Mouse (Mus musculus) heart, embryonic 16.5 days (tissue): ENCODE data around the gene Vgll4. TPM values are rescaled to one million over a fixed set of nuclear protein-coding genes. Genes with fewer than 3 reads are reported as not detected.
A peak's percentile ranks its signal among the peaks of the same experiment; 100 is the strongest.

Experiments
- ATAC-seq: fragments of 200-750 bp; cut with Nextera tagmentation; replicated peaks from 2 replicates; pipeline ENCODE4 v1.8.0; 2017; ENCODE audit warnings: moderate number of reproducible peaks; ENCODE audit not compliant: insufficient read depth, low FRiP score; ENCODE audit errors: extremely low read depth
- H3K27ac ChIP-seq: fragments of 300-500 bp; sonication (generic); 2 replicates; pipeline ENCODE4 v1.5.1; 2014; ENCODE audit warnings: mild to moderate bottlenecking, low read length, control low read depth, moderate library complexity
- H3K27me3 ChIP-seq: fragments of 300-500 bp; sonication (generic); 2 replicates; pipeline ENCODE4 v1.6.1; 2014; ENCODE audit warnings: low read length, mixed read lengths; ENCODE audit not compliant: control insufficient read depth, insufficient read depth
- H3K36me3 ChIP-seq: fragments of 300-500 bp; sonication (generic); 2 replicates; pipeline ENCODE4 v1.6.1; 2014; ENCODE audit not compliant: control insufficient read depth, insufficient read depth
- H3K4me1 ChIP-seq: fragments of 300-500 bp; sonication (generic); 2 replicates; pipeline ENCODE4 v1.6.1; 2014; ENCODE audit warnings: low read length, mixed read lengths; ENCODE audit not compliant: control insufficient read depth, insufficient read depth
- H3K4me2 ChIP-seq: fragments of 300-500 bp; sonication (generic); 2 replicates; pipeline ENCODE4 v1.6.1; 2014; ENCODE audit warnings: low read depth, mild to moderate bottlenecking, control low read depth, low read length
- H3K4me3 ChIP-seq: fragments of 300-500 bp; sonication (generic); 2 replicates; pipeline ENCODE4 v1.5.1; 2014; ENCODE audit warnings: mild to moderate bottlenecking, control low read depth, low read length
- H3K9ac ChIP-seq: fragments of 300-500 bp; sonication (generic); 2 replicates; pipeline ENCODE4 v1.6.1; 2014; ENCODE audit warnings: low read length, control low read depth
- H3K9me3 ChIP-seq: fragments of 300-500 bp; sonication (generic); replicated peaks from 2 replicates; pipeline ENCODE4 v1.6.1; 2016; ENCODE audit warnings: low read length; ENCODE audit not compliant: control insufficient read depth
- WGBS: fragments of 180-500 bp; shearing (Covaris S2); extraction: QIAGEN DNeasy Blood & Tissue Kit; methylation state at CpG from one replicate; pipeline ENCODE4 v1.1.7; 2014; 5-methylcytosine and 5-hydroxymethylcytosine counted together
- polyA plus RNA-seq: library from polyadenylated mRNA; unstranded; fragments of >200 nt; fragmentation: Nextera tagmentation; extraction: Ambion mirVana; gene quantifications from 2 replicates; pipeline ENCODE4 v1.2.1, GENCODE M21; 2015

Vgll4 gene
- polyA plus RNA-seq, result 65.3 and 68.0 TPM in 2 replicates

GRCm38 (mm10) chr6:114969213-114970120, at the start of gene Vgll4:
TSS of gene Vgll4 (minus strand) at chr6:114969994.
- Histone ChIP-seq H3K9ac (peak within 1 kb of the TSS; percentile 82), H3K4me3 (peak within 1 kb of the TSS; percentile 83), H3K9me3 (peaks cover 3% of the 10 kb centered on the region; the same call in 1 of the 2 replicates), H3K27me3 (peaks cover 10% of the 10 kb centered on the region), H3K4me2 (peak within 1 kb of the TSS; percentile 100), H3K27ac (no peak within 1 kb of the TSS; the same call in 1 of the 2 replicates), H3K36me3 (no peaks in the 10 kb centered on the region), H3K4me1 (peaks cover 10% of the 10 kb centered on the region)
- peak; percentile 28; the same call in 1 of the 2 replicates for ATAC-seq
- under 1% methylated on average over 79 of the region's 79 CpGs for WGBS

DNA sequence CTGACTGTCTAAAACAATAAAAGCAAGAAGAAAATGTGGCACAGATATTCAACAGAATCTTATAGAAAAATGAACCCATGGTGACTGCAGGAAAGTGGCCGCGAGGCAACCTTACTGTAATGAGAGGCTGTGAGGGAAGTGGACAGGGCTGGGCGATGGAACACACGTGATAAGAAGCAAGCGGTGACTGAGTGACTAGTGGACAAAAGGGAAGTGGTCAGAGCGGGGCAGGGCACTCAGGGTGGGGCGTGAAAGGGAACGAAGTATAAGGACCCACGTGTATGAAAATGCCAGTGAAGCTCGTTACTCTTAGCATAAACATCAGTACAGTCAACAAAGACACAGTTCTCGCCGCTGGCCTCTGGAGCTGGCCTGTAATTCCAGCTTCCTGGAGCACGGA, 45.7 kb upstream of the Vgll4 start:
- no peak overlapping the region for H3K4me2 ChIP-seq
- H3K4me3 ChIP-seq, result no peak overlapping the region
- H3K27me3 ChIP-seq, result no peaks in the 10 kb centered on the region
- peaks cover 8% of the 10 kb centered on the region; the same call in 1 of the 2 replicates for H3K36me3 ChIP-seq
- H3K9ac ChIP-seq, result no peak overlapping the region
- no peak overlapping the region for H3K27ac ChIP-seq
- H3K9me3 ChIP-seq, result no peaks in the 10 kb centered on the region
- H3K4me1 ChIP-seq, result no peaks in the 10 kb centered on the region
- WGBS, result 82% methylated on average over 13 of the region's 13 CpGs
- ATAC-seq, result no peak

GRCm38 (mm10) chr6:115013574-115013973, 43.8 kb upstream of the Vgll4 start:
- H3K27ac ChIP-seq, result no peak overlapping the region
- no peak for ATAC-seq
- H3K36me3 ChIP-seq, result peaks cover 5% of the 10 kb centered on the region; the same call in 1 of the 2 replicates
- H3K4me2 ChIP-seq, result no peak overlapping the region
- no peak overlapping the region for H3K9ac ChIP-seq
- H3K9me3 ChIP-seq, result no peaks in the 10 kb centered on the region
- WGBS, result 83% methylated on average over 4 of the region's 4 CpGs
- H3K27me3 ChIP-seq, result no peaks in the 10 kb centered on the region
- no peaks in the 10 kb centered on the region for H3K4me1 ChIP-seq
- no peak overlapping the region for H3K4me3 ChIP-seq

DNA sequence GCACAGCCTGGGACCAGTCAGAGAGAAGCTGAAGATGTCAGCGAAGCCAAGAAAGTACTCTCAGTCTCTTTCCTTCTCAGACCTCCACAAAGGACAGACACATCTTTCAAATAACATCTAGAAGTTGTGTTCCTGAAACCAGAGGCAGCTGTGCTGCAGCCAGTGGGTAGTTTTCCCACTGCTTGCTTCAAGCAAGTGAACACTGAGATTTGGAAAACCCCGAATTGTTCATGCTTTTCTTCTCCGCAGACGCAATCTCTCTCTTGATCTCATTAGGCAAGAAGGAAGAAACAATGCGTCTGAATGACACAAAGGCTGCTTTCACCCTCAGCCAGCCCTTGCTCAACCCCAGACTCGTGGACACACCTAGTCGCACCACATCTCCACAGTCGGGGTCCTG, 42.0 kb upstream of the Vgll4 start:
- no peak overlapping the region for H3K4me2 ChIP-seq
- WGBS, result 85% methylated on average over 8 of the region's 8 CpGs
- H3K27me3 ChIP-seq, result no peaks in the 10 kb centered on the region
- no peak for ATAC-seq
- H3K9me3 ChIP-seq, result no peaks in the 10 kb centered on the region
- peaks cover 8% of the 10 kb centered on the region; the same call in 1 of the 2 replicates for H3K4me1 ChIP-seq
- H3K36me3 ChIP-seq, result peaks cover 5% of the 10 kb centered on the region; the same call in 1 of the 2 replicates
- no peak overlapping the region for H3K4me3 ChIP-seq
- no peak overlapping the region for H3K9ac ChIP-seq
- no peak overlapping the region for H3K27ac ChIP-seq

GRCm38 (mm10) chr6:115010815-115011214, 41.0 kb upstream of the Vgll4 start:
- peaks cover 5% of the 10 kb centered on the region; the same call in 1 of the 2 replicates for H3K36me3 ChIP-seq

GRCm38 (mm10) chr6:115010304-115010703, 40.5 kb upstream of the Vgll4 start:
- no peaks in the 10 kb centered on the region for H3K27me3 ChIP-seq
- H3K9me3 ChIP-seq, result no peaks in the 10 kb centered on the region
- H3K27ac ChIP-seq, result no peak overlapping the region
- ATAC-seq, result no peak
- H3K9ac ChIP-seq, result no peak overlapping the region
- H3K4me2 ChIP-seq, result no peak overlapping the region
- peaks cover 5% of the 10 kb centered on the region; the same call in 1 of the 2 replicates for H3K36me3 ChIP-seq
- WGBS, result 85% methylated on average over 9 of the region's 9 CpGs
- no peak overlapping the region for H3K4me3 ChIP-seq
- peaks cover 9% of the 10 kb centered on the region; the same call in 1 of the 2 replicates for H3K4me1 ChIP-seq

More at GRCm38 (mm10) chr6:115010815-115011214, 41.0 kb upstream of the Vgll4 start:
- Histone ChIP-seq H3K27me3 (no peaks in the 10 kb centered on the region), H3K4me3 (no peak overlapping the region), H3K9me3 (no peaks in the 10 kb centered on the region), H3K4me1 (peaks cover 9% of the 10 kb centered on the region; the same call in 1 of the 2 replicates), H3K9ac (no peak overlapping the region), H3K27ac (no peak overlapping the region), H3K4me2 (no peak overlapping the region)
- ATAC-seq, result no peak
- 78% methylated on average over 9 of the region's 9 CpGs for WGBS

DNA sequence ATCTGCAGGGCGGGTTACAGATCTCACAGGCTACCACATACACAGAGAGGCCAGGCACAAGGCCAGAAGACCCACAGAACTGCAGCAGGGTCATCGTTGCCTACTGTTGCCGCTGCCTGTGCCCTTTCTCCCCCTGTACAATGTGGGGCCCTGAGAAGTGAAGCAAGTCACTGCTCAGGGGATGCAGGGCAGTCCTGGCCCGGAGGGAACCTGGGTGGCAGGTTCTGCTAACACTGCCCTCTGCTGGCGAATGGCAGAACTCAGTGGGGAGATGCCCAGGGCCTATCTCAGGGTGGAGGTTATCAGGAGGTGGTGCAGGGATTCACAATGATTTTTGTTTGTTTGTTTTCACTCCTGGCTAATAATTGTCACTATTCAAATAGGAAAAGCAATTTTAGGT, 37.9 kb upstream of the Vgll4 start:
- ATAC-seq, result peak; percentile 63; the same call in 1 of the 2 replicates
- Histone ChIP-seq H3K27ac (no peak overlapping the region), H3K4me3 (no peak overlapping the region), H3K9ac (no peak overlapping the region), H3K9me3 (no peaks in the 10 kb centered on the region), H3K27me3 (no peaks in the 10 kb centered on the region), H3K36me3 (peaks cover 10% of the 10 kb centered on the region; the same call in 1 of the 2 replicates), H3K4me2 (no peak overlapping the region), H3K4me1 (peaks cover 9% of the 10 kb centered on the region; the same call in 1 of the 2 replicates)
- 31% methylated on average over 5 of the region's 5 CpGs for WGBS

GRCm38 (mm10) chr6:115006948-115007347, 37.2 kb upstream of the Vgll4 start:
- peak; percentile 73 for ATAC-seq
- no peak overlapping the region for H3K4me2 ChIP-seq
- H3K4me3 ChIP-seq, result no peak overlapping the region
- WGBS, result 46% methylated on average over 6 of the region's 6 CpGs
- no peaks in the 10 kb centered on the region for H3K9me3 ChIP-seq
- peaks cover 13% of the 10 kb centered on the region; the same call in 1 of the 2 replicates for H3K36me3 ChIP-seq
- no peaks in the 10 kb centered on the region for H3K27me3 ChIP-seq
- no peak overlapping the region for H3K27ac ChIP-seq
- peaks cover 9% of the 10 kb centered on the region; the same call in 1 of the 2 replicates for H3K4me1 ChIP-seq
- no peak overlapping the region for H3K9ac ChIP-seq

DNA sequence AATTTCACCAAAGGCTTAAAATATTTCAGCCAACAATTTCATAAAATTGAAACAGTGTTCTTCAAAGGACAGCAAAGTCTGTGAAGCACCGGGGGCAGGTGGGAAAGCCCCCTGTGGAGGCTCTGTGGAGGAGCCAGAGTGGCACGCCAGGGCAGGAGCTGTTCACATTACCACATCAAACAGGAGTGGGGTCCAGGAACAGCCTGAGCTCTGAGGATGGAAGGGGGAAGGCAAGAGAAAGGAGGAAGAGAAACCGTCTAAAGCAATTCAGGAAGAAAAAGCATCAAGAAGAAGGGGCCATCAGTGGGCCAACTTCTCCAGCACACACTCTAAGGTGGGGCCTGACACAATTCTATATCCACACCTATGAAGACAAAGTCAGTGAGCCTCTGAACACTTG, 36.3 kb upstream of the Vgll4 start:
- H3K9me3 ChIP-seq, result no peaks in the 10 kb centered on the region
- 82% methylated on average over 3 of the region's 3 CpGs for WGBS
- no peak overlapping the region for H3K27ac ChIP-seq
- H3K9ac ChIP-seq, result no peak overlapping the region
- no peak for ATAC-seq
- peaks cover 9% of the 10 kb centered on the region; the same call in 1 of the 2 replicates for H3K4me1 ChIP-seq
- no peaks in the 10 kb centered on the region for H3K27me3 ChIP-seq
- H3K36me3 ChIP-seq, result peaks cover 13% of the 10 kb centered on the region; the same call in 1 of the 2 replicates
- no peak overlapping the region for H3K4me3 ChIP-seq
- no peak overlapping the region for H3K4me2 ChIP-seq
